Mouse (Mus musculus): ENCODE measurements around the gene Dock9. TPM values are rescaled to one million over a fixed set of nuclear protein-coding genes. Genes with fewer than 3 reads are reported as not detected.

Gene Dock9
- polyA plus RNA-seq, 1 experiment from 2014 or later, result 15.7 TPM

GRCm38 (mm10) chr14:121796571-121797456 lies 823 bp downstream of the Dock9 start:
- Histone ChIP-seq H3K9me3 (replicated peaks; ENCODE audit: control insufficient read depth, low read length) (no peaks in the 10 kb centered on the region), H3K9ac (ENCODE audit: low read length) (peak overlapping the region; percentile 84), H3K4me1 (ENCODE audit: control insufficient read depth, insufficient read depth, low read length) (peaks cover 8% of the 10 kb centered on the region), H3K27ac (ENCODE audit: low read length) (peak overlapping the region; percentile 91), H3K36me3 (ENCODE audit: control insufficient read depth, insufficient read depth, low read length) (no peaks in the 10 kb centered on the region), H3K27me3 (ENCODE audit: control insufficient read depth, insufficient read depth, low read length) (no peaks in the 10 kb centered on the region), H3K4me3 (replicated peaks; ENCODE audit: low read length) (peak overlapping the region; percentile 80), H3K4me2 (ENCODE audit: low read depth, low read length) (peak overlapping the region; percentile 88)
- WGBS, result 8% methylated on average over 28 of the region's 28 CpGs
- ATAC-seq (ENCODE audit: insufficient read depth, low FRiP score), result no peak

GRCm38 (mm10) chr14:121795536-121795935 lies 2.1 kb downstream of the Dock9 start:
- Histone ChIP-seq H3K4me3 (replicated peaks; ENCODE audit: low read length) (no peak overlapping the region), H3K27me3 (ENCODE audit: control insufficient read depth, insufficient read depth, low read length) (no peaks in the 10 kb centered on the region), H3K4me2 (ENCODE audit: low read depth, low read length) (peak overlapping the region; percentile 88; the same call in 1 of the 2 replicates), H3K4me1 (ENCODE audit: control insufficient read depth, insufficient read depth, low read length) (peaks cover 8% of the 10 kb centered on the region), H3K9me3 (replicated peaks; ENCODE audit: control insufficient read depth, low read length) (no peaks in the 10 kb centered on the region), H3K27ac (ENCODE audit: low read length) (no peak overlapping the region), H3K36me3 (ENCODE audit: control insufficient read depth, insufficient read depth, low read length) (no peaks in the 10 kb centered on the region), H3K9ac (ENCODE audit: low read length) (no peak overlapping the region)
- 79% methylated on average over 7 of the region's 7 CpGs for WGBS
- ATAC-seq (ENCODE audit: insufficient read depth, low FRiP score), result no peak

DNA sequence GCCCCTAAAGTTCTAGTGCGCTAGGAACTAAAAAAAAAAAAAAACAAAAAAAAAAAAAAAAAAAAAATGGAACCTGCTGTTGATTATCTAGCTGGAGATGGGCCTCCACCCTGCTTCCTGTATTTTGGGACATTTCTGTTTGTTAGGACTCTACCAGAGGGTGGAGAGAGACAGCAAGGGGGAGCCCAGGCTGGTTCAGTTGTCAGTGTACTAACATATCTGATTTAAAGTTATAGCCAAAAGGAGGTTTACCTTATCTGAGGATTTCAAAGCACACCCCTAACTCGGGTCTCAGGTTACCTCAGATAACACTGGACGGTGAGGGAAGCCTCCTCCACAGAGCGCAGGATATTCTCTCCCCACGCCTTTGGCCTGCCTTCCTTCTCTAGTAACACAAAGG lies 4.0 kb downstream of the Dock9 start:
- no peak for ATAC-seq (ENCODE audit: insufficient read depth, low FRiP score)

DNA sequence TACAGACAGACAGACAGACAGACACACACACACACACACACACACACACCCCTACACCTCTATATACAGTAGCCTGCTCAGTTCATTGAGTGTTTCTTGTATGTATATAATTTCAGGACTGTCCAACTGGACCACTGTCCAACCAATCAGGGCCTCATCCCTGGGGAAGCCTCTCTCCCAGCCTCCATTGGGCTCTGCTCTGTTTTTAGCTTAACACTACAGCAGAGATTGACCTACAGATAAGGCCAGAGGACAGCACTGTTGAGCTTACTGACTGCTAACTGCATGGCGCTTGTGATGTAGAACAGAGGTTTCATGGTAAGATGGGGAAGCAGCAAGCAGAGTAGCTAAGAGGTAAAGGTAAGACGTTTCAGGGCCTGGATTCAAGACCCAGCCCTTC lies 5.7 kb downstream of the Dock9 start:
- ATAC-seq (ENCODE audit: insufficient read depth, low FRiP score), result no peak
- 83% methylated on average over 2 of the region's 2 CpGs for WGBS

More for the DNA sequence above, 4.0 kb downstream of the Dock9 start:
- Histone ChIP-seq H3K9ac (ENCODE audit: low read length) (no peak overlapping the region), H3K9me3 (replicated peaks; ENCODE audit: control insufficient read depth, low read length) (no peaks in the 10 kb centered on the region), H3K27ac (ENCODE audit: low read length) (no peak overlapping the region), H3K4me2 (ENCODE audit: low read depth, low read length) (no peak overlapping the region), H3K27me3 (ENCODE audit: control insufficient read depth, insufficient read depth, low read length) (no peaks in the 10 kb centered on the region), H3K4me3 (replicated peaks; ENCODE audit: low read length) (no peak overlapping the region), H3K4me1 (ENCODE audit: control insufficient read depth, insufficient read depth, low read length) (peaks cover 2% of the 10 kb centered on the region), H3K36me3 (ENCODE audit: control insufficient read depth, insufficient read depth, low read length) (no peaks in the 10 kb centered on the region)
- 51% methylated on average over 5 of the region's 5 CpGs for WGBS

GRCm38 (mm10) chr14:121791112-121791511 lies 6.5 kb downstream of the Dock9 start:
- no peak overlapping the region for H3K4me2 ChIP-seq (ENCODE audit: low read depth, low read length)
- H3K36me3 ChIP-seq (ENCODE audit: control insufficient read depth, insufficient read depth, low read length), result no peaks in the 10 kb centered on the region
- H3K9ac ChIP-seq (ENCODE audit: low read length), result no peak overlapping the region
- H3K9me3 ChIP-seq (replicated peaks; ENCODE audit: control insufficient read depth, low read length), result no peaks in the 10 kb centered on the region
- ATAC-seq (ENCODE audit: insufficient read depth, low FRiP score), result no peak
- no peaks in the 10 kb centered on the region for H3K4me1 ChIP-seq (ENCODE audit: control insufficient read depth, insufficient read depth, low read length)
- no peak overlapping the region for H3K4me3 ChIP-seq (replicated peaks; ENCODE audit: low read length)
- H3K27ac ChIP-seq (ENCODE audit: low read length), result no peak overlapping the region
- no peaks in the 10 kb centered on the region for H3K27me3 ChIP-seq (ENCODE audit: control insufficient read depth, insufficient read depth, low read length)
- 62% methylated on average over 7 of the region's 7 CpGs for WGBS

More for the DNA sequence above, 5.7 kb downstream of the Dock9 start:
- H3K4me1 ChIP-seq (ENCODE audit: control insufficient read depth, insufficient read depth, low read length), result no peaks in the 10 kb centered on the region
- no peaks in the 10 kb centered on the region for H3K9me3 ChIP-seq (replicated peaks; ENCODE audit: control insufficient read depth, low read length)
- H3K9ac ChIP-seq (ENCODE audit: low read length), result no peak overlapping the region
- no peaks in the 10 kb centered on the region for H3K27me3 ChIP-seq (ENCODE audit: control insufficient read depth, insufficient read depth, low read length)
- H3K4me3 ChIP-seq (replicated peaks; ENCODE audit: low read length), result no peak overlapping the region
- H3K27ac ChIP-seq (ENCODE audit: low read length), result no peak overlapping the region
- no peaks in the 10 kb centered on the region for H3K36me3 ChIP-seq (ENCODE audit: control insufficient read depth, insufficient read depth, low read length)
- H3K4me2 ChIP-seq (ENCODE audit: low read depth, low read length), result no peak overlapping the region

DNA sequence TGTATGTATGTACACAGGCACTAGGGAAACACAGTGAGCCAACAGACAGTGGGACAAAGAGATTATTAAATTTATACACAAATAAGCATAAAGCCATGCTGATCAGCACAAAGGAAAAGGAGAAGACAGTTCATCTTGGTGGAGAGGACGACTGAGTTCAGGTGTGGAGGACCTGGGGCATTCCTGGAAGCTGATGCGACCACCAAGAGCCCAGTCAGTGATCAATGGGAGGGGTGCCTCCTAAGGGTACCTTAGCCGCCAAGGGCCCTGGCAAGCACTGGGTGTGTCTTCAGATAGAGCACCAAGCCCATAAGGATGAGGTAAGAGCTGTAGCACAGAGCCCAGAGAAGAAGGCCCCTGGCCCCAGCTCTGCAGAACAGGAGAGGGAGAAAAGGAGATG lies 8.4 kb downstream of the Dock9 start:
- Histone ChIP-seq H3K36me3 (ENCODE audit: control insufficient read depth, insufficient read depth, low read length) (no peaks in the 10 kb centered on the region), H3K9me3 (replicated peaks; ENCODE audit: control insufficient read depth, low read length) (no peaks in the 10 kb centered on the region), H3K4me1 (ENCODE audit: control insufficient read depth, insufficient read depth, low read length) (no peaks in the 10 kb centered on the region), H3K9ac (ENCODE audit: low read length) (no peak overlapping the region), H3K27me3 (ENCODE audit: control insufficient read depth, insufficient read depth, low read length) (no peaks in the 10 kb centered on the region), H3K4me2 (ENCODE audit: low read depth, low read length) (no peak overlapping the region), H3K4me3 (replicated peaks; ENCODE audit: low read length) (no peak overlapping the region), H3K27ac (ENCODE audit: low read length) (no peak overlapping the region)
- 74% methylated on average over 3 of the region's 3 CpGs for WGBS
- no peak for ATAC-seq (ENCODE audit: insufficient read depth, low FRiP score)

DNA sequence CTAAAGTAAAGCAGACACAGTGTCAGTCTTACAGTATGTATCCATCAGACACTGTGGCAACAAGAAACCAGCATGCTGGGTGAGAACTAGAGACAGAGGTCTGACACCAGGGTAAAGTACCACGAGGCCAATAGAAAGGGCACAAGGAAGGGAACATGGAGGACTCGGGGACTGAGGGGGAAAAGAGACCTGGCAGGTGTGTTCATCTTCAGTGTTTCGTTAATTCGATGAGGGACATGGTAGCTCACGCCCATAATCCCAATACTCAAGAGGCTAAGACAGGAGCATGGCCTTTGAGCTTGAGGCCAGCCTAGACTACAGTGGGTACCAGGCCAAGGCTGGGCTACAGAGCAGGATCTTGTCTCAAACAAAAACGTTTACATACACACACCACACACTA lies 9.2 kb downstream of the Dock9 start:
- H3K36me3 ChIP-seq (ENCODE audit: control insufficient read depth, insufficient read depth, low read length), result no peaks in the 10 kb centered on the region
- no peak overlapping the region for H3K4me2 ChIP-seq (ENCODE audit: low read depth, low read length)
- WGBS, result 84% methylated on average over 6 of the region's 6 CpGs
- no peaks in the 10 kb centered on the region for H3K4me1 ChIP-seq (ENCODE audit: control insufficient read depth, insufficient read depth, low read length)
- H3K27me3 ChIP-seq (ENCODE audit: control insufficient read depth, insufficient read depth, low read length), result no peaks in the 10 kb centered on the region
- H3K9me3 ChIP-seq (replicated peaks; ENCODE audit: control insufficient read depth, low read length), result no peaks in the 10 kb centered on the region
- no peak for ATAC-seq (ENCODE audit: insufficient read depth, low FRiP score)
- no peak overlapping the region for H3K9ac ChIP-seq (ENCODE audit: low read length)
- no peak overlapping the region for H3K27ac ChIP-seq (ENCODE audit: low read length)
- no peak overlapping the region for H3K4me3 ChIP-seq (replicated peaks; ENCODE audit: low read length)

- Histone ChIP-seq H3K4me1 (ENCODE audit: control insufficient read depth, insufficient read depth, low read length) (peaks cover 8% of the 10 kb centered on the region), H3K4me2 (ENCODE audit: low read depth, low read length) (no peak overlapping the region), H3K4me3 (replicated peaks; ENCODE audit: low read length) (no peak overlapping the region), H3K9me3 (replicated peaks; ENCODE audit: control insufficient read depth, low read length) (no peaks in the 10 kb centered on the region), H3K27me3 (ENCODE audit: control insufficient read depth, insufficient read depth, low read length) (no peaks in the 10 kb centered on the region), H3K27ac (ENCODE audit: low read length) (no peak overlapping the region), H3K9ac (ENCODE audit: low read length) (no peak overlapping the region), H3K36me3 (ENCODE audit: control insufficient read depth, insufficient read depth, low read length) (no peaks in the 10 kb centered on the region)
- no peak for ATAC-seq (ENCODE audit: insufficient read depth, low FRiP score)
- 85% methylated on average over 12 of the region's 12 CpGs for WGBS
Measured at GRCm38 (mm10) chr14:121787430-121787829, 10.2 kb downstream of the Dock9 start.

GRCm38 (mm10) chr14:121786900-121787299 lies 10.7 kb downstream of the Dock9 start:
- H3K9ac ChIP-seq (ENCODE audit: low read length), result no peak overlapping the region
- peaks cover 10% of the 10 kb centered on the region for H3K4me1 ChIP-seq (ENCODE audit: control insufficient read depth, insufficient read depth, low read length)
- H3K36me3 ChIP-seq (ENCODE audit: control insufficient read depth, insufficient read depth, low read length), result no peaks in the 10 kb centered on the region
- H3K4me3 ChIP-seq (replicated peaks; ENCODE audit: low read length), result no peak overlapping the region
- no peak overlapping the region for H3K4me2 ChIP-seq (ENCODE audit: low read depth, low read length)
- 74% methylated on average over 12 of the region's 12 CpGs for WGBS
- no peak overlapping the region for H3K27ac ChIP-seq (ENCODE audit: low read length)
- no peaks in the 10 kb centered on the region for H3K9me3 ChIP-seq (replicated peaks; ENCODE audit: control insufficient read depth, low read length)
- H3K27me3 ChIP-seq (ENCODE audit: control insufficient read depth, insufficient read depth, low read length), result no peaks in the 10 kb centered on the region
- ATAC-seq (ENCODE audit: insufficient read depth, low FRiP score), result no peak
